ENCODE assay signal across 11 mouse cellular contexts in the genomic region with DNA sequence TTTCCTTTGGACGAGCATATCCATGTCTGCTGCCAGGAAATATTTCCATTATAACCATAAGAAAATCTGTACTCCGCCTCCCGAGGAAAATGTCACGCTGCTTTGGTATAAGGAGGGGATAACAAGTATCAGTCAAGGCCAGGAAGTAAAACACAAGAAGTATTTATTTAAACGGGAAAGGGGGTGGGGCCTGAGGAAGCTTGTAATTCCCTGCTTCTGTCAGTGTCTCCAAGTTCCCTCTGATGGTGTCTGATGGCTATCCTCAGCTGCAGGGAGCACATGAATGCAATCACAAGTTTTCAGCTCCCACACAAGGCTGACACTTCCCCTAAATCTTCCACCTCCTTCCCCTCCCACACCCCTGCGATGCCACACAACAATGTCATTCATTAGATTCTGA.
DNase-seq lines count a peak whose midpoint lies in the region; ATAC-seq and TF ChIP-seq lines count a peak whose summit lies in the region.
"Had no signal": no experiment of that assay in that cellular context is flagged by ENCODE, and none has a peak within 500 bp of the region (broad histone marks: within the 10 kb centered on the region; RNA-seq: fewer than 3 reads in every experiment).

No protein-coding gene starts in this region.

- DNase-seq in kidney, adult 9 months, result no peak
- DNase-seq in ZHBTc4 (ENCODE audit: low read depth, low spot score), result peak; percentile 16
- DNase-seq in embryonic facial prominence, embryonic 14.5 days (ENCODE audit: low spot score), result peak; percentile 59
- DNase-seq in lung, postnatal 0 days (ENCODE audit: low spot score), result peak; percentile 54
- no peak for DNase-seq in adrenal gland, adult 18-20 months (ENCODE audit: low spot score in 2 of 2)
- DNase-seq in cerebellum, adult 18-20 months, result no peak
- DNase-seq in cerebellum, adult 11-12 months, result no peak
- DNase-seq: gastrocnemius, adult 2 months had no signal

- no peaks in the 10 kb centered on the region for H3K9me3 ChIP-seq in kidney, embryonic 16.5 days (ENCODE audit: low read length)
- H3K9me3 ChIP-seq in embryonic facial prominence, embryonic 14.5 days (ENCODE audit: control insufficient read depth, low read length), result no peaks in the 10 kb centered on the region
- H3K9me3 ChIP-seq in lung, postnatal 0 days (ENCODE audit: low read length), result no peaks in the 10 kb centered on the region
- H3K9me3 ChIP-seq: G1E; limb, embryonic 10.5 days had no signal

- H3K9ac ChIP-seq in kidney, embryonic 16.5 days (replicated peaks; ENCODE audit: low read length), result no peak overlapping the region
- H3K9ac ChIP-seq in embryonic facial prominence, embryonic 14.5 days (ENCODE audit: low read depth, low read length), result no peak overlapping the region
- no peak overlapping the region for H3K9ac ChIP-seq in lung, postnatal 0 days (replicated peaks; ENCODE audit: low read depth)

- no peak overlapping the region for H3K4me2 ChIP-seq in kidney, embryonic 16.5 days (replicated peaks; ENCODE audit: low read depth, low read length)
- H3K4me2 ChIP-seq in embryonic facial prominence, embryonic 14.5 days (ENCODE audit: low read depth, low read length), result no peak overlapping the region
- H3K4me2 ChIP-seq in lung, postnatal 0 days (replicated peaks; ENCODE audit: low read depth, low read length), result no peak overlapping the region

- peak; percentile 34; the same call in 1 of the 2 replicates for TF ChIP-seq EP300 in lung, postnatal 0 days (IDR thresholded peaks at IDR 0.05)

- H3K27me3 ChIP-seq in kidney, embryonic 16.5 days (ENCODE audit: insufficient read depth, low read length), result no peaks in the 10 kb centered on the region
- no peaks in the 10 kb centered on the region for H3K27me3 ChIP-seq in embryonic facial prominence, embryonic 14.5 days (replicated peaks; ENCODE audit: control insufficient read depth, insufficient read depth, low read length)
- no peaks in the 10 kb centered on the region for H3K27me3 ChIP-seq in lung, postnatal 0 days (replicated peaks; ENCODE audit: insufficient read depth, low read length)

- ATAC-seq in kidney, embryonic 16.5 days (ENCODE audit: low FRiP score, low TSS enrichment), result peak; percentile 64; the same call in 1 of the 2 replicates
- ATAC-seq in embryonic facial prominence, embryonic 14.5 days (ENCODE audit: low read depth), result no peak
- peak; percentile 46; the same call in 1 of the 2 replicates for ATAC-seq in lung, postnatal 0 days

- H3K27ac ChIP-seq in kidney, embryonic 16.5 days (ENCODE audit: low read length), result peak overlapping the region; percentile 44
- peak overlapping the region; percentile 56 for H3K27ac ChIP-seq in embryonic facial prominence, embryonic 14.5 days (replicated peaks; ENCODE audit: low read depth, low read length)
- no peak overlapping the region for H3K27ac ChIP-seq in lung, postnatal 0 days (ENCODE audit: low read length)
- H3K27ac ChIP-seq: gastrocnemius, adult 2 months; limb, embryonic 10.5 days had no signal

- H3K4me1 ChIP-seq in kidney, embryonic 16.5 days (ENCODE audit: insufficient read depth, low read length), result peaks cover 10% of the 10 kb centered on the region
- peaks cover 14% of the 10 kb centered on the region for H3K4me1 ChIP-seq in embryonic facial prominence, embryonic 14.5 days (ENCODE audit: control insufficient read depth, insufficient read depth, low read length)
- H3K4me1 ChIP-seq in lung, postnatal 0 days (ENCODE audit: insufficient read depth, low read depth, low read length), result no peaks in the 10 kb centered on the region

- H3K4me3 ChIP-seq in kidney, embryonic 16.5 days (ENCODE audit: low read length), result no peak overlapping the region
- no peak overlapping the region for H3K4me3 ChIP-seq in embryonic facial prominence, embryonic 14.5 days (ENCODE audit: low read depth, low read length)
- H3K4me3 ChIP-seq in lung, postnatal 0 days (ENCODE audit: low read depth, low read length), result no peak overlapping the region
- H3K4me3 ChIP-seq: gastrocnemius, adult 2 months; limb, embryonic 10.5 days had no signal

- TF ChIP-seq CTCF in lung, postnatal 0 days (IDR thresholded peaks at IDR 0.05), result no peak

- no peaks in the 10 kb centered on the region for H3K36me3 ChIP-seq in kidney, embryonic 16.5 days (ENCODE audit: insufficient read depth, low read length)
- no peaks in the 10 kb centered on the region for H3K36me3 ChIP-seq in embryonic facial prominence, embryonic 14.5 days (ENCODE audit: control insufficient read depth, insufficient read depth, low read length)
- no peaks in the 10 kb centered on the region for H3K36me3 ChIP-seq in lung, postnatal 0 days (ENCODE audit: insufficient read depth, low read length)
- H3K36me3 ChIP-seq: G1E; limb, embryonic 10.5 days had no signal

- 24% methylated on average over 6 of the region's 6 CpGs for WGBS in kidney, embryonic 16.5 days
- whole genome bisulfite sequencing in embryonic facial prominence, embryonic 14.5 days, result 31% methylated on average over 6 of the region's 6 CpGs
- WGBS in lung, postnatal 0 days, result 18% methylated on average over 6 of the region's 6 CpGs

Comparison
In these comparisons a context has a peak if more than half of its experiments do, and no peak if none do; other contexts are left out.
1. DNase-seq: peak in ZHBTc4 (single experiment), embryonic facial prominence, embryonic 14.5 days (single experiment) and lung, postnatal 0 days (single experiment); none in kidney, adult 9 months (single experiment), adrenal gland, adult 18-20 months (0 of 2), cerebellum, adult 18-20 months (0 of 2) and cerebellum, adult 11-12 months (single experiment).